Mouse (Mus musculus): ENCODE measurements around the gene Rbm3.

DNA sequence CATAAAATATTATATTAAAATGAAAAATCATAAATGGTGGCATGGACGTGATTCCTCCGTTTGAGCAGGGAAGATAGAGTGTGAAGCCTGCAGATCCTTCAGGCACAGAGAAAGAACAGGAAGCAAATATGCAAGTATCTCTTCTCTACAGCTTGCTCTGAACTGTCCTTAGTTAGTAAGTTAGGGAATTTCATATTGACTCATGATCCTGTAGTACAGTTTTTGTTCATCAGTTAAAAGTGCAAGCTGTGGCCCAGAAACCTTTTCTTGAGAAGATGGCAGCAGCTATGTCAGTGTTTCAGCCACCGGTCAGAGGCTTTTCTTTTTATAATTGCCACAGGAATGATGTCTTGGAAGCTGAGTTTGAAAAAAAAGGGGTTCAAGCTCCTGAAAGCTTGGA lies 40.7 kb downstream of the Rbm3 start:
- no peak for TF ChIP-seq POLR2A (IDR thresholded peaks at IDR 0.05; ENCODE audit: extremely low read depth, insufficient read depth, low read length)
- TF ChIP-seq CTCF (IDR thresholded peaks at IDR 0.05; ENCODE audit: low read depth, low read length) = no peak

Measured in liver, adult 2 months (tissue).